ENCODE assay signal across 11 mouse cellular contexts in the genomic region with DNA sequence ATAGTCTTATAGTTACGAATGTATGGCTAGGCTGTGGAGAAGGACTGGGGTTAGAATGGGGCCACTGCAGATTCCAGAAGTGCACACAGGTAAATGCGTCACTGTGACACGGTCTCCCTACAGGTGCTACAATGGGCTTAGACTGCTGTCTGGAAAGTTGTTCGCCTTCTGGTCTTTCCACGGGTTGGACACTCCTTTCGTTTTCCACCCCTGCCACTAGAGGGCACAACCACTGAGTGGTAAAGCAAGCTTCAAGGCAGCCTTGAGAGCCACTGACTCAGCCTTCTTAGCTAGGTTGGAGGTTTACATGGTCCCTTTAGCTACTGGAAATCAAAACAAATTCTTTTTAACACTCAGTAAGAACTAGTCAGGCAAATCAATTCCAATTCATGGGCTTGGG.
DNase-seq lines count a peak whose midpoint lies in the region; TF ChIP-seq lines count a peak whose summit lies in the region.
"Had no signal": no experiment of that assay in that cellular context is flagged by ENCODE, and none has a peak within 500 bp of the region (broad histone marks: within the 10 kb centered on the region; RNA-seq: fewer than 3 reads in every experiment).

No protein-coding gene starts in this region.

- intact Hi-C loops in left cerebral cortex, adult 2 months (cut with DNase I) = no loop called here
- intact Hi-C loops in left cerebral cortex, postnatal 4 days (cut with DNase I) = no loop called here

- TF ChIP-seq CTCF in left cerebral cortex, adult 2 months (IDR thresholded peaks at IDR 0.05) = peak; percentile 50

- H3K27ac ChIP-seq in left cerebral cortex, adult 2 months = no peak overlapping the region
- H3K27ac ChIP-seq: embryonic facial prominence, embryonic 15.5 days; kidney, embryonic 15.5 days had no signal

- peak; percentile 19 for DNase-seq in embryo, embryonic 10 days (ENCODE audit: low spot score)
- DNase-seq in embryo, embryonic 9.5 days (ENCODE audit: extremely low spot score) = no peak
- peak in 1 of 2 experiments; percentile 24 for DNase-seq in left cerebral cortex, adult 2 months (ENCODE audit: extremely low spot score in 1 of 2, low spot score in 2 of 2)
- DNase-seq in left cerebral cortex, postnatal 4 days = no peak
- peak; percentile 39 for DNase-seq in 416B (ENCODE audit: low read depth)
- DNase-seq in brain, adult 2 months (ENCODE audit: low read depth, low spot score) = peak; percentile 32
- no peak for DNase-seq in embryo, embryonic 10.5 days (ENCODE audit: low spot score)
- no peak for DNase-seq in spleen, postnatal 36 days (ENCODE audit: low spot score in 2 of 2)
- DNase-seq: spleen, adult 18-20 months had no signal

- no peak overlapping the region for H3K4me3 ChIP-seq in left cerebral cortex, adult 2 months
- H3K4me3 ChIP-seq: embryonic facial prominence, embryonic 15.5 days; kidney, embryonic 15.5 days had no signal

Comparison
In these comparisons a context has a peak if more than half of its experiments do, and no peak if none do; other contexts are left out.
1. DNase-seq: peak in embryo, embryonic 10 days (single experiment), 416B (single experiment) and brain, adult 2 months (single experiment); none in embryo, embryonic 9.5 days (single experiment), left cerebral cortex, postnatal 4 days (single experiment), embryo, embryonic 10.5 days (single experiment) and spleen, postnatal 36 days (0 of 2).